Mouse (Mus musculus) forebrain, embryonic 13.5 days (tissue): ENCODE data around the gene Ptpro. TPM values are rescaled to one million over a fixed set of nuclear protein-coding genes. Genes with fewer than 3 reads are reported as not detected.

Source experiments
- ATAC-seq: fragments of 200-750 bp; cut with Nextera tagmentation; 2 replicates; pipeline ENCODE4 v1.8.0; 2017
- H3K27ac ChIP-seq: fragments of 300-500 bp; sonication (generic); 2 replicates; pipeline ENCODE4 v1.5.1; 2015; ENCODE audit warnings: inconsistent platforms, mild to moderate bottlenecking, moderate library complexity
- H3K27me3 ChIP-seq: fragments of 300-500 bp; sonication (generic); 2 replicates; pipeline ENCODE4 v1.6.1; 2015; ENCODE audit warnings: mild to moderate bottlenecking, inconsistent platforms
- H3K36me3 ChIP-seq: fragments of 300-500 bp; sonication (generic); 2 replicates; pipeline ENCODE4 v1.6.1; 2015; ENCODE audit warnings: mild to moderate bottlenecking, inconsistent platforms; ENCODE audit not compliant: poor library complexity, severe bottlenecking
- H3K4me1 ChIP-seq: fragments of 300-500 bp; sonication (generic); 2 replicates; pipeline ENCODE4 v1.6.1; 2015; ENCODE audit warnings: inconsistent platforms
- H3K4me2 ChIP-seq: fragments of 300-500 bp; sonication (generic); 2 replicates; pipeline ENCODE4 v1.6.1; 2015; ENCODE audit warnings: inconsistent platforms, mild to moderate bottlenecking, moderate library complexity
- H3K4me3 ChIP-seq: fragments of 300-500 bp; sonication (generic); 2 replicates; pipeline ENCODE4 v1.5.1; 2015; ENCODE audit warnings: mild to moderate bottlenecking, inconsistent platforms
- H3K9ac ChIP-seq: fragments of 300-500 bp; sonication (generic); 2 replicates; pipeline ENCODE4 v1.6.1; 2015; ENCODE audit warnings: mild to moderate bottlenecking, inconsistent platforms
- H3K9me3 ChIP-seq: fragments of 300-500 bp; sonication (generic); replicated peaks from 2 replicates; pipeline ENCODE4 v1.6.1; 2016; ENCODE audit warnings: inconsistent platforms
- WGBS: fragments of 180-500 bp; shearing (Covaris S2); methylation state at CpG from one replicate; pipeline ENCODE4 v1.1.7; 2015; 5-methylcytosine and 5-hydroxymethylcytosine counted together
- polyA plus RNA-seq: library from polyadenylated mRNA; unstranded; fragments of >200 nt; fragmentation: Nextera tagmentation; extraction: Ambion mirVana; gene quantifications from 2 replicates; pipeline ENCODE4 v1.2.1, GENCODE M21; 2015

Gene Ptpro
- polyA plus RNA-seq, 1 experiment from 2014 or later: 29.5 TPM

DNA sequence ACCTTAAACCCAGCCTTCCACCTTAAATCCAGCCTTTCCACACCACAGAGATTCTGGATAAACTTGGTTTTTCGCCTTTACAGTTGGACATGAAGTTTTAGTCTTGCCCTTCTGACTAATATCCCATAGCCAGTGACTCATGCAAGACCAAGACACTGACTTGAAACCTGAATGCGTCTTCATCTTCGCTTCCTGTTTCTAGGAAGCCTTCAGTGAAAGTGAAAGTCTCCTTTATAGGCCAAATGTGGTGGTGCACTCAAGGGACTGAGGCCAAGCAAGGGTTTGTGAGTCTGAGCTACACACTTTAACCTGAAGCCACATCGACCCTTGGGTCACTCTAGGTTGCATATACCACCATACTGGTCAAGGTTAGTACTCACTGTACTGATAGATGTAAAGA lies 50.4 kb downstream of the Ptpro start:
- Histone ChIP-seq H3K36me3 (peaks cover 6% of the 10 kb centered on the region; the same call in 1 of the 2 replicates), H3K9me3 (no peaks in the 10 kb centered on the region), H3K4me3 (no peak overlapping the region), H3K27me3 (no peaks in the 10 kb centered on the region), H3K4me1 (no peaks in the 10 kb centered on the region), H3K27ac (no peak overlapping the region), H3K4me2 (no peak overlapping the region), H3K9ac (no peak overlapping the region)
- whole genome bisulfite sequencing: 82% methylated on average over 4 of the region's 4 CpGs
- no peak for ATAC-seq

DNA sequence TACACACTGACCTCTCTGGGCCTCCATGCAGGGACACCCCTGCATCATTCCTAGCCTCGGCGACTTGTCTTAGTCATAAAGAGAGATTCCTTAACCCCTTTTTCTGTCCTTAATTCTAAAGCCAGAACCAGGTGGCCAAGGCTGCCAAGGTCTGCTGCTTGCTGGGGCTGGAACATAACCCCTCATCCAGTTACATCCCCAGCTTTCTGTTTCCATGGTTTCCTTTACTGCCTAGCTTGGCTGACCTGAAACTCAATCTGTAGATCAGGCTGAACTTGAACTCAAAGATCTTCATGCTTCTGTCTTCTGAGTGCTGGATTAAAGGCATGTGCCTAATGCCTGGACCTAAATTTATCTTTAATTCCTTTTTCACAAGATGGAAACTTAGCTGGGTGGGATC lies 51.7 kb downstream of the Ptpro start:
- no peak for ATAC-seq
- Histone ChIP-seq H3K9me3 (no peaks in the 10 kb centered on the region), H3K27me3 (no peaks in the 10 kb centered on the region), H3K27ac (no peak overlapping the region), H3K36me3 (peaks cover 6% of the 10 kb centered on the region; the same call in 1 of the 2 replicates), H3K4me1 (no peaks in the 10 kb centered on the region), H3K4me3 (no peak overlapping the region), H3K9ac (no peak overlapping the region), H3K4me2 (no peak overlapping the region)
- 92% methylated on average over 2 of the region's 2 CpGs for WGBS

DNA sequence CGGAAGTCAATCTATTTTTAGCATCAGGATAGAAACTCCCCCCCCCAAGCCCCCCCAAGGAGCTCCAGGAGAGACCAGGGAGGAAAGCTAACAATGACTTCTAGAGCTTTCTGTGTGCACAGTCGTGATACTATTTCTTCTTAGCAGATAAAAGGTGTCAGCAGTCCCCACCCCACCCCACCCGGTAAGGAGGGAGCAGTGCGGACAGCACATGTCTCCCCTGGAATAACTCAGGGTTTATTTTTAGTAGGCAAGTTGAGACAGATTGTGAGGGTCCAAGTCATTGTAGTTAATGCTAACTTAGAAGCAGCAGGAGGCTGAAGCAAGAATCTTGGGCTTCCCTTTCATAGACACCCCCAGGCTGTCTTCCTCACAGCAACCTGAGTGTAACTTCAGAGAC lies 63.1 kb downstream of the Ptpro start:
- Histone ChIP-seq H3K27me3 (no peaks in the 10 kb centered on the region), H3K4me3 (no peak overlapping the region), H3K9ac (no peak overlapping the region), H3K4me2 (no peak overlapping the region), H3K27ac (no peak overlapping the region), H3K9me3 (no peaks in the 10 kb centered on the region), H3K4me1 (peaks cover 6% of the 10 kb centered on the region; the same call in 1 of the 2 replicates), H3K36me3 (peaks cover 4% of the 10 kb centered on the region; the same call in 1 of the 2 replicates)
- no peak for ATAC-seq
- WGBS: 70% methylated on average over 4 of the region's 4 CpGs

DNA sequence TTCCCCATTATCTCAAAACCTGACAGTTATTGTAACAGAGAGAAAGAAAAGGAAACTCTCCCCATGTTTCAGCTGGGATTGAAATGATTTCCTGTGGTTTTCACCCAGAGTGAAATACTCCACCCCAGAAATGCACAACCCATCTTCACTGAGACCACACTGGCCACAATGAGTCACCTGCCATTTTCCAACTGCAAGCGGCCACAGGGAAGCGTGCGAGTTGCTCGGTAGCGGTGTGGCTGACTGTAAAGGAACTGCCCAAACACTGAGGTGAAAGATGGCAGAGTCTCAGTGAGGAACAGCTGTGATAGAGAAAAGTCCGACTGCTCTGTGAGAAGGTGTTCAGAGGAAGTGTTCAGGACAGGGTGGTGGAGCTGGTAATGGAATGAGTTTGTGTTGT lies 64.2 kb downstream of the Ptpro start:
- ATAC-seq: no peak
- H3K27ac ChIP-seq: no peak overlapping the region
- no peak overlapping the region for H3K9ac ChIP-seq
- H3K4me3 ChIP-seq: no peak overlapping the region
- H3K4me1 ChIP-seq: peaks cover 6% of the 10 kb centered on the region; the same call in 1 of the 2 replicates
- H3K36me3 ChIP-seq: peaks cover 4% of the 10 kb centered on the region; the same call in 1 of the 2 replicates
- no peaks in the 10 kb centered on the region for H3K27me3 ChIP-seq
- H3K4me2 ChIP-seq: no peak overlapping the region
- no peaks in the 10 kb centered on the region for H3K9me3 ChIP-seq
- WGBS: 85% methylated on average over 6 of the region's 6 CpGs

DNA sequence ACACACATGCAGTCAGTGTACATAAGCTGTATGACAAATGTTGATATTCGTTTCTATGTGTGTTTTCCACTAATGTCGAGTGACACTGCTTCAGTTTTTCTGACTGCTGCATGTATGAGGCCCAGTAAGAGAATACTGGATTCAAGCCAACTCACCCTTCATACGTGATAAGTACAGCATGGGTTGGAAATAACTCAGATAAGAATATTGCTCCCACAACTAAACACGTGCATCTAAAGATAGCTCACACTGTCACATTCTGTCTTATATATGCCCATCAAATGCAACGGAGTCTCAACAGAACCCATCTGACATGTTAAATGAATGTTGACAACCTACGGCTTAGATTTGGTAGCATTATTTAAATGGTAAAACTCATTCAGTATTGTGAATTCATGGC lies 65.4 kb downstream of the Ptpro start:
- WGBS: 85% methylated on average over 6 of the region's 6 CpGs
- Histone ChIP-seq H3K27me3 (no peaks in the 10 kb centered on the region), H3K9ac (no peak overlapping the region), H3K4me3 (no peak overlapping the region), H3K27ac (no peak overlapping the region), H3K36me3 (no peaks in the 10 kb centered on the region), H3K9me3 (no peaks in the 10 kb centered on the region), H3K4me1 (peaks cover 6% of the 10 kb centered on the region; the same call in 1 of the 2 replicates), H3K4me2 (no peak overlapping the region)
- no peak for ATAC-seq

DNA sequence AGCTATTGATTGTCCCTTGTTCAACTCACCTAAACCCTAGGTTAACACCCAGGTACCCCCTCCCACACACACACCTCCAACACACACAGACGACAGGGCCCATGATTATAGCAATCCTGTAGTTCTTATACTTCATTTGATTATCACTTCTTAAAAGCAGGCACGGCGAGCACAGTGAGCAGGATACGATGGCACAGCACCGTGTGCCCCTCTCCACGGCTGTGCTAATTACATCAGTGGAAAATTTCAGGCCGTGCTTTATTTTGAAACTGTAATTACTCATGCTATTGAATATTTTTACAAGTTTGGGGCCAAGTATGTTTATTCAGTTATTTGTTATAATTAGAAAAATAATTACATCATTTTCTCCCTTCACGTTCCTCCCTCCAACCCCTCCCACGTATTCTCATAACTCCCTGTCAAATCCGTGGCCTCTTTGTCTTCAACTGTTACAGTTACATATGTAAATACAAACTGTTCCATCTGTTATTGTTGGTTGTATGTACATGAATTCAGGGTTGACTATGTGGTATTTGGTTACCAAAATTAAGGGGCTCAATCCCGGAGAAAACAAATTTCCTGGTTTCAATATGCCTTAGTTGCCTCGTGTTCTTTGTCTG lies 66.2 kb downstream of the Ptpro start:
- H3K4me3 ChIP-seq: no peak overlapping the region
- peak; percentile 59; the same call in 1 of the 2 replicates for ATAC-seq

DNA sequence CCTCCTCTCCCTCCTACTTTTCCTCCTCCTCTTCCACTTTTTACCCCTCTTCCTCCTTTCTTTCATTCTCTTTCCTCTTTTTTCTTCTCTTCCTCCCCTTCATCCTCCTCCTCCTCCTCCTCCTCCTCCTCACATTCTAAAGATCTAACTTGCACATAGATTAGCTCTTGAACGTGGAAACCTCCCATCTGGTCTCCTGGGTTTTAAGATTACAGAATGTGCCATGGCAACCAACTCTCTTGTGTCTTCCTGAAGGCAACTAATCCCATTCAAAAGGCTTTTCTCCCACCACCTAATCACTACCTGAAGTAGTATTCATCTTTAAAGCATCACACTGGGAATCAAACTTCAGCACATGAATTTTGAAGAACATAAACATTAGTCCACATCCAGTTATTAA lies 67.5 kb downstream of the Ptpro start:
- Histone ChIP-seq H3K9ac (no peak overlapping the region), H3K9me3 (no peaks in the 10 kb centered on the region), H3K4me2 (no peak overlapping the region), H3K27ac (no peak overlapping the region), H3K27me3 (no peaks in the 10 kb centered on the region), H3K4me3 (no peak overlapping the region), H3K4me1 (peaks cover 6% of the 10 kb centered on the region; the same call in 1 of the 2 replicates), H3K36me3 (no peaks in the 10 kb centered on the region)
- 15% methylated on average over 1 of the region's 1 CpGs for WGBS
- ATAC-seq: no peak

More for the DNA sequence above, 66.2 kb downstream of the Ptpro start:
- H3K9me3 ChIP-seq: no peaks in the 10 kb centered on the region
- peak overlapping the region; percentile 65; the same call in 1 of the 2 replicates for H3K27ac ChIP-seq
- no peaks in the 10 kb centered on the region for H3K36me3 ChIP-seq
- WGBS: 80% methylated on average over 12 of the region's 12 CpGs
- H3K27me3 ChIP-seq: no peaks in the 10 kb centered on the region
- peaks cover 6% of the 10 kb centered on the region; the same call in 1 of the 2 replicates for H3K4me1 ChIP-seq
- H3K4me2 ChIP-seq: no peak overlapping the region
- H3K9ac ChIP-seq: no peak overlapping the region

DNA sequence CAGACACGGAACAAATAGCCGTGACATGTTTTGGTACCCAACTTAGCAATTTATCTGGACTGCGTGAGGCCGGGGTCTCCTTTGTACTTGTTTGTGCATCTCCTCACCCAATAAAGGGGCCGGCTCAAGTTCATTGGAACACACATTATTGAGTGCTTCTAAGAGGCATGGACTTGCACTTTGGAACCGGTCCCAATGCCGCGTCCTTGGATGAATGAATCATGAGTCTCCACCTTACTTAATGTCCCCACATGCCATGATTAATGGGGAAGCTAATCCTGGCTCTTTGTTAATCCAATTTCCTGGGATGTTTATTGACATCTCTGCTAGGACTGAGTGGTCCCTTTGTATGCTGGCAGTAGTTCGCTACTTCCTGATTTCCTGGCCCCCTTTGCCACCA lies 75.6 kb downstream of the Ptpro start:
- Histone ChIP-seq H3K4me2 (peak overlapping the region; percentile 4; the same call in 1 of the 2 replicates), H3K4me1 (peaks cover 8% of the 10 kb centered on the region), H3K4me3 (no peak overlapping the region), H3K9ac (no peak overlapping the region), H3K27ac (no peak overlapping the region), H3K36me3 (no peaks in the 10 kb centered on the region), H3K27me3 (no peaks in the 10 kb centered on the region), H3K9me3 (peaks cover 3% of the 10 kb centered on the region; the same call in 1 of the 2 replicates)
- WGBS: 30% methylated on average over 9 of the region's 9 CpGs
- ATAC-seq: peak; percentile 50; the same call in 1 of the 2 replicates

DNA sequence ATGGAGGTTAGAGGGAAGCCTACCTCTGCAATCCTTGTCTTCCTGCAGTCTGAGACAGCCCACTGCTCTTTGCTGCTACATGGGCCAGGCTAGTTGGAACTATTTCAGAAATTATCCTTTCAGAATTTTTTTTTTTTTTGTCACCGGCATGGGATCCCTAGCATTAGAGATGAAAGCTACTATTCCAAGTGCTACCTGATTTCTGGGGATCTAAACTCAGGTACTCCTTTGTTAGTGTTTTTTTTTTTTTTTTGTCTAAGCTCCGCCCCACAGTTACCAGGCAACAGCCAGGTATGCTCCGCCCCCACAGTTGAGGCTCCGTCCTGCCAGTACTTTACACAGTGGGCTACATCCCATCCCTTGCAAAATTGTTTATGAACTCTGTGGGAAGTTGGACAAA lies 76.1 kb downstream of the Ptpro start:
- Histone ChIP-seq H3K4me3 (no peak overlapping the region), H3K27me3 (no peaks in the 10 kb centered on the region), H3K36me3 (no peaks in the 10 kb centered on the region), H3K4me1 (peaks cover 8% of the 10 kb centered on the region), H3K9ac (no peak overlapping the region), H3K27ac (no peak overlapping the region), H3K9me3 (peaks cover 3% of the 10 kb centered on the region; the same call in 1 of the 2 replicates), H3K4me2 (no peak overlapping the region)
- no peak for ATAC-seq
- WGBS: 76% methylated on average over 4 of the region's 4 CpGs

DNA sequence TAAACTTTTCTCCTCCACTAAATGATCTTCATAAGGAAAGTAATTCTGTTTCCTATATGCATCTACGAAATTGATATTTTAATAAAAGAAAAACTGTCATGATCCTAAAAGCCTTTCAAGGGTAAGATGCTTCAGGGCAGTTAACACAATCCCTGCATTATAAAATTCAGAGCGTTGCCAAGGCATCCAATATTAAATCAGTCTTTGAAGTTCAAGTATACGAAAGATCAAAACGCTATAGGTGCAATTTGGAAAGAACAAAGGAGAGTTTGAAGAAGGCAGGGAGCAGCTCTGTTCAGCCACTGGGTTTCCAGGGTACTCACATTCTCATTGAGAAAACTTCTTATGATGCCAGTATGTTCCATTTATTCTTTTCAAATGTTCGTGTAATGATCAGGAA lies 78.7 kb downstream of the Ptpro start:
- Histone ChIP-seq H3K4me1 (peaks cover 8% of the 10 kb centered on the region), H3K4me2 (no peak overlapping the region), H3K9me3 (peaks cover 3% of the 10 kb centered on the region; the same call in 1 of the 2 replicates), H3K4me3 (no peak overlapping the region), H3K36me3 (no peaks in the 10 kb centered on the region), H3K9ac (no peak overlapping the region), H3K27ac (no peak overlapping the region), H3K27me3 (no peaks in the 10 kb centered on the region)
- WGBS: 57% methylated on average over 5 of the region's 5 CpGs
- ATAC-seq: no peak

DNA sequence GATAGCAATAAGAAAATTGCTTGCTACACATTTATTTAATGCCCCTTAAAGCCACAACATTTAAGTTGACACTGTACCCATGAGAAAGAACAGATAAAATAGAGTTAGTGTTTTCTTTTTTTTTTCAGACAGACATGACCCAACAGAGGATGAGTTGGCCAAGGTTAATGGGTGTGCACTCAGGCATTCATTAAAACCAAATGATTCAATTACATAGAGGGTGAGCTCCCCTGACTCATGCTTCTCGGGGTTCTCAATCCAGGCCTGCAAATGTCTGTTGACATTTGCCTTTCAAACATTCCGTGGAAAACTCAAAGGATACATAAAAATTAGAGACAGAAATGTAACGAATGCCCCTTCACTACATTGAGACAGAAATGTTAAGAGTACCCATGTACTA lies 79.7 kb downstream of the Ptpro start:
- Histone ChIP-seq H3K36me3 (no peaks in the 10 kb centered on the region), H3K4me3 (no peak overlapping the region), H3K9ac (no peak overlapping the region), H3K4me1 (peaks cover 11% of the 10 kb centered on the region), H3K4me2 (no peak overlapping the region), H3K27me3 (no peaks in the 10 kb centered on the region), H3K9me3 (peaks cover 3% of the 10 kb centered on the region; the same call in 1 of the 2 replicates), H3K27ac (no peak overlapping the region)
- 83% methylated on average over 3 of the region's 3 CpGs for WGBS
- no peak for ATAC-seq

DNA sequence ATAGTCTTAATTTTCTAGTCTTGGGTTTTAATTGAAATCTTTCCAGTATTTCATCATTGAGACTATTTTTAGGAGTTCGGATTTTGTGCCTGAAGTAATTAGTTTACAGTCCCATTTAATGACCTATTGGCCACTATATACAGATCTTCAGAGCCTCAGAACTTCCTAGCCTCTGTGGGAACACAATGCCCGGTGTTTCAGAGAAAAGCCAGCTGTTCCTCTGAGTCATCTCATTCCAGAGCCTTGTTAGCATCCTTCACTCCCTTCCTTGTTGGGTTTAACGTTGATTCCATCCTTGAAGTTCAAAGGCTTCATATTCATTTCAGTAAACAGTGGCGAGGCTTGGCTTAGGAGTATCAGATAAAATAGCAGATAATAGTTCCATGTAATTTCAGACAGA lies 87.0 kb downstream of the Ptpro start:
- Histone ChIP-seq H3K4me2 (no peak overlapping the region), H3K36me3 (no peaks in the 10 kb centered on the region), H3K27me3 (no peaks in the 10 kb centered on the region), H3K4me1 (peaks cover 12% of the 10 kb centered on the region), H3K27ac (no peak overlapping the region), H3K9ac (no peak overlapping the region), H3K4me3 (no peak overlapping the region), H3K9me3 (no peaks in the 10 kb centered on the region)
- no peak for ATAC-seq
- 59% methylated on average over 4 of the region's 4 CpGs for WGBS
